Mouse (Mus musculus) left cerebral cortex, postnatal 25 days (tissue): ENCODE results near the gene Ehd2. TPM values are rescaled to one million over a fixed set of nuclear protein-coding genes. Genes with fewer than 3 reads are reported as not detected.
A peak's percentile ranks its signal among the peaks of the same experiment; 100 is the strongest.

ENCODE experiments used
- DNase-seq, 2 experiments: peaks; one replicate each; pipeline ENCODE4 v3.0.0; 2022; ENCODE audit warnings: low spot score in 2 of 2, mixed read lengths in 1 of 2
- intact Hi-C: fragments of 180-260 bp; cut with DNase I; formaldehyde crosslinking; loops from one replicate; pipeline ENCODE4 v1.15.1; 2025
- total RNA-seq, 2 experiments: library from RNA; stranded (reverse); gene quantifications; 2 replicates each; pipeline ENCODE4 v1.2.3; 2021

Gene Ehd2
- total RNA-seq = 1 to 10 TPM; 4.7 to 8.4 TPM

DNA sequence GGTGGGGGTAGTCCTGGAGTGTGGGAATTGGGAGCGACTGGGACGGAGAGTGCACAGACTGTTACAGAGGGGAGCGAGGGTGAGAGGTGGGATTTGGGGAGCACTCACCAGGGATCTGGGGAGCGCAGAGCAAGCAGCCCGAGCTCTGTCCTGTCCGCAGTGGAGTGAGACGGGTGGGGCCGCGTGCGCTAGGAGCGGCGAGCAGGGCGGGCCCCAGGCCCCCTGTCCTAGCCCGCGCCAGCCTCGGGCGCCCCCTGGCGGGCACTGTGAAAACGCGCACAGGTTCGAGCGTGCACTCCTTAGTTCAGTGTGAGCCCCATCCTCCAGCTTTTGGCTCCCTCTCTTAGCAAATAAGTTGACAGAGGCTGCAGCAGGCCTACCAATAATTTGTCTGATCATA lies at the start of gene Ehd2:
Ehd2 (minus strand) TSS at position 256 of the 400 bp plus-strand sequence.
- DNase-seq = peak; percentile 35 to 45

DNA sequence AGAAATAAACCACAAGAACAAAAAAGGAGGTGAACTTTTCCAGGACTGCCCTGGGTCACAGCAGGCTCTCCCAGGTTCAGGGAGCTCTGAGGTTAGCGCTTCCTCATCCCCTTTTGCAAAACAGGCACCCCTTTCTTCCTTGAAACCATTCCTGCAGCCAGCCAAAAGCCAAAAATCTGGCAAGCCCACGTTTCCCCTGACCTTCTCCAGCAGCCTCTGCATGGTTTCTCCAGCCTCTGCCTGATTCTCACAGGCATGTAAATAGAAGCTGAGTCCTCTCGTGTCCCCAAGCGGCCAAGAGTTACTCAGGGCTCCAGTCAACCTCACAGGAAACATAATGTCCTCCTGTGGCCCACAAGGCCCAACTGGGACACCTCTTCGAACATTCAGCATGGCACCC lies 48.0 kb upstream of the Ehd2 start:
- intact Hi-C loops = no loop called here
- DNase-seq = no peak

More for the DNA sequence above, at the start of gene Ehd2:
- intact Hi-C loops = loop anchor here (1.0 kb wide), 1 partner anchor 19 kb away; no protein-coding TSS in a partner anchor

DNA sequence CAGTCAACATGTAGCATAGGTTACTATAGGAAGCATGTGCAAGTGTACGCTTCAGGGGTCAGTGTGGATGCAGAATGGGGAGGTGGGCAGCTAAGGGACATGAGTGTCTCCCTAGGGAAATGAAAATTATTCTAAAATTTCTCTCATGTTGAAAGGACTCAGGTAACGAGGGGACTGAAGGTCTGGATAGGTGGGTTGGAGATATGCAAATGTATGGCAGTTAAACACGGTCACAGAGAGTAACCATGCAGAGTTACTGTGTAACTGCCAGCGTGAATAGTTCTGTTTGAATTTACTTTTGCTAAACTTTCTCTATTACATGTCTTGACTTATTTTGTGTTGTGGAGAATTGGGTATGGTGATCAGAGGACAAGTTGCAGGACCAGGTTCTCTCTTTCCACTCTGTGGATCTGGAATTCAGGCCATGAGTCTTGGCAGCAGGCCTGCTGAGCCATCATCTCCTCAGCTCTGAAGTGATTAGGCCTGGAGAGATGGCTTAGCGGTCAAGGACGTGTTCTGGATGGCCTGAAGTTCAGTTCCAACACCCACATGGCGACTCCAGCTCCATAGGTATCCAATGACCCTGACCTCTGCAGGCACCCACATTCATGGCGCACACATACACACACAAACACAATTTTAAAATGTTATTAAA lies 47.3 kb upstream of the Ehd2 start:
- DNase-seq = no peak
- intact Hi-C loops = no loop called here

DNA sequence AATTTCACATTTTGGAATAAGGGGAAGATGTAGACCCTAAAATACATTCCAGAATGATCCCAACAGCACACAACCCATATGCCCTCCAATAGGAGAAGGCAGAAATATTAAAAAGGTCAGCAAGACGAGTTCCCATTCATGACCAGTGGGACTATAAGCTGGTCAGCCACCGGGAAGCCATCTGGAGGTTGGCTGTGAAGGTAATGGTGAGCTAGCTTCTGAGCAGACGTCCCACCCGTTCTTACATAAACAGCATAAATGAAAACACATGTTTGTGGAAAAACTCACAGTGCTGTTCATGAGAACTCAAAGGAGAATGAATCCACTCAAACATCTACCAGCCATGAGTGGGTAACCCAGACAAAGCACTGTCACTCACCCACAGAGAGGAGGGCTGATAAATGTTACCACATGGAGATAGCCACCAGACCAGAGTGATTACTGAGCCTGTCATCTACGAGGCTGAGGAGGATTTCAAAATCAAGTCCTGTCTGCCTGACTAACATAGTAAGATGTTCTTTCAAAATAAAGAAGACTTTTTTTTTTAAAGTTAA lies 46.4 kb upstream of the Ehd2 start:
- intact Hi-C loops = no loop called here
- no peak for DNase-seq

DNA sequence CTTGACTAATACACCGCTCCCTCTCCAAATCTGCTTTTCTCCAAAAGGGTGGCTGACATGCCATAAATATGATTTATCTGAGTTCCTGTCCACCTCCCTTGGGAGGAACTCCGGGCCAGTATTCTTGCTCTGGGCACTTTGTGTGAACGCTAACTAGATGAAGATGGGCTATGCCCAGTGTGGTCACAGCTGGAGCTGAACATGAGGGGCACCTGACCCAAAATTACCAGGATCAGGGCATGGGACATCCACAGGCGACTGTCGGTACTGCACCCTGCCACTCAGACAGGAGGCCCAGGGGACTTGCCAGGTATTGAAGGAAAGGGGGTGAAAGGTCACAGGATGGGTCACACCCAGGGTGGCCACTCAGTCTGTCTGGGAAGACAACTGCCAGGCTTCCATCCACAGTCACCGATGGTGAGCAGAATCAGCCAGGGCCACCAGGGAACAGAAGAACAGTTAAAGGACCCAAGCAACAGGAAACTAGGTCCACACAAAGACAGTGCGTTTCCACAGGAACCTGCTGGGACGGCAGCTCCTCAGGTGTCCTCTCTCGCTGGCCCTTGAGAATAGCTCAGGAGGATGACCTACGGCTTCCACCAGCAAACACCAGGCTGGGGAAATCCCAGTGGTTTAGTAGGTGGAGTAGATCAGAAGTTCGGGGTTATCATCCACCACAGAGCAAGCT lies 45.4 kb upstream of the Ehd2 start:
- intact Hi-C loops = no loop called here
- DNase-seq = no peak

DNA sequence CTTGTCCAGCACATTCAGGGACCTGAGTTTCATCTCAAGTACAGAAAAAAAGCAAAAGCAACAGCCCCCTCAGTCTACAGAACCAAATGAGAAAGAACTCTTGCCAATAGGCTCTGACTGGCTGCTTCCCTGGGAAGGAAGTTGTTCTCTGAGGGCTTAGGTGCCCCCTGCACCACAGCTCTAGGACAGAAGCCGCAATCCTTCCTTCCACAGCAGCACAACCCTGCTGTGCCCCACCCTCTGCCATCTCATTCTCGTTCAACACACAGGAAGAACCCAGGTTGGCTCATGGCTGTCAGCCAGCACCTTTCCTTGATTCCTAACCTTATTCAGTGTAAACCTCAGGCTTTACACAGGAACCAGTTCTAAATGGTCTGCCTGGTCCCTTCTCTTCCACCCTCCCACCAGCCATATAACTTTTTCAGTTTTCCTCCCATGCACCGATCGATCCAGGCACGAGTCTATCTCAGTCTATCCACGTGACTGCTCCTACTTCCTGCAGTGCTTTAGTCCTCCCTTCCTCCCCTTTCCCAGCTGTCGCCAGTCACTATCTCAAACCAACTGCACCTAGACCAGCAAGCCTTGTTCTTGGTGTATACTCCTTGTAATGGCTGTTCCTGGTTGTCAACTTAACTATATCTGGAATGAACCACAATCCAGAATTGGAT lies 44.2 kb upstream of the Ehd2 start:
- intact Hi-C loops = no loop called here
- DNase-seq = peak in 1 of 2 experiments; percentile 41

DNA sequence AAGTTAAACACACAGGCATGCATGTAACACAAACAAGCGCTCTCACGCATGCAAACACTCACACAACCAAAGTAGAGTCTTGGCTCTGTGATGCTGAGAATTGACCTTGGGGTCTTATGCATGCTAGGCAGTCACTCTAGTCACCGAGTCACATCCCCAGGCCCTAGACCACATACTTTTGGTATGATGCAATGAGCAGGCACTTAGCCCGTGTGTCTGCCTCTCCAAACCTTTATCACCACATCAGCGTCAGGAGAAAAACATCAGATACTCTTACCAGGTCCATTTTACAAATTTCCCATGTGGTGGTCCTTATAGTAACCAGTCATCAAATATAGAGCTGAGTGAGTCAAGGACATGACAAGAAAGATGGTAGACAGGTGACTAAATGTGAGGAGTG lies 43.3 kb upstream of the Ehd2 start:
- intact Hi-C loops = no loop called here
- DNase-seq = no peak

DNA sequence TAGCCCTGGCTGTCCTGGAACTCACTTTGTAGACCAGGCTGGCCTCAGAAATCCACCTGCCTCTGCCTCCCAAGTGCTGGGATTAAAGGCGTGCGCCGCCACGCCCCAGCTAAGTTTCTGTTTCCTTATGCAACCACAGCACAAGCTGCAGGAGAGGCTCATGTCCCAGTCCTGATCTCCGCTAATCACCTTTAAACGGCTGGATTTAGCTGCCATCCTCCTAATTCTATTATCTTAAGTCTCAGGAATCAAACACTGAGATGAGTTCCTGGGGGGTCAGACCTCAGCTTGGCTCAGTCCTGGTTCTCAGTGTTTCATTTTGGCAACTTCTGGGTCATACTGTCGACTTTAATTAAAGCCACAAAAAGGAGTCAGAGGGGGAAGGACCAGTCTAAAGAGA lies 42.3 kb upstream of the Ehd2 start:
- DNase-seq = no peak
- intact Hi-C loops = no loop called here

DNA sequence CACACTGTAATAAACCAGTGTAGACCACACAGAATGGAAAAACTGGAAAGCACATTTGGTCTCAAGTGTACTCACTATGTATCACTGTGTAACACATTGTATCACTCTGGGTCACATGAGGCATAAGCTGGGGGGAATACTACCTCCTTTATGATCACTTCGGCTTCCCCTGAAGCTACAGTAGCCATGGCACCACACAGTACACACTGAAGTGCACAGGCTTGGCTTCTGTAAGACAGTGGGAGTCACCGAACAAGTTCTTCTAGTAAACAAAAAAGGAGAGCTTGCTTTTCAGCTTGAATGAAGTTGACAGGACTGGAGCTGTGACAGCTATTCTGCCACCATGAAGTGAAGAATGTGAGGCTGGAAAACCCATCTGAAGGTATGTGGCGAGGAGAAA lies 37.7 kb upstream of the Ehd2 start:
- no peak for DNase-seq
- intact Hi-C loops = no loop called here

DNA sequence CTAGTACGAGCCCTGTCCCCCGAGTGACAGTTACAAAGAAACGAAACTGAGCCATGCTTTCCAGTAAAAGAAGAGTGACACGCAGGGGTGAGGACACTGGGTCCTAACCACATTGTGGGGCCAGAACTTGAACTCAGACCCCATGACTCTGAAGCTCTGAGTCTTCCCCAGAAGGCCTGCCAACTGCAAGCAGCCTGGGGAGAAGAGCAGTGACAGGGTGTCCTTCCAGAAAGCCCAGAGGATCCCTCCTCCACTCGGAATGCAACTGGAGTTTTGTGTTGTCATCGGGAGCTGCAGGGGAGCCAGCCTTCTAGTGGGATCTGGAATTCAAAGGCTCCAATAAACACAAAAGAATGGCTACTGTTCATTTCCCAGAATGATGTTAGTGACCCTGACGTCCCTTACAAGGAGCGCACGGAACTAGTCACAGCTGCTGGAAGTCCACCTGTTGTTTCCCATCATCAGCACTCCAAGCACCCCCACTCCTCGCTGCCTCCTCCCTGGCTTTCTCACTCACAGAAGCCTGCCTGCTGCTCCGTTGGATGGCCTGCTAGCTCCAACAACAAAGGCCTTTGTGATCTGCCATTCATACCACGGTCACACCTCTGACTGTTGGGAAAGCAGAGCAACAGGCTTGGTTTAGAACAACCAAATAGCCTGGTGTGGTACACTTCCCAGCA lies 37.0 kb upstream of the Ehd2 start:
- intact Hi-C loops = no loop called here
- no peak for DNase-seq

DNA sequence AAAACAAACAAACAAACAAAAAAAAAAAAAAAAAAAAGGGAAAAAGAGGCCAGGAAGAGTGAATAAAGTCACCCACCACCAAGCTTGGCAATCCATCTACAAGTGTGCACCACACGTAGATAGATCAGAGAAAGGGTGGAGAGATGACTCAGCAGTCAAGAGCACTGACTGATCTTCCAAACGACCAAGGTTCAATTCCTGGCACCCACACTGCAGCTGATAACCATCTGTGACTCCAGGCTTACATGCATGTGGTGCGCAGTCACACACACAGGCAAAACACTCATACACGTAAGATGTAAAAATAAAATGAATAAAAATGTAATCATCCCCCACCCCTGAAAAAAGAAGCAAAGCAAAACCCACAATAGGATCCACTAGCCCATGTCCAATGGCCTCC lies 35.7 kb upstream of the Ehd2 start:
- intact Hi-C loops = loop anchor here (2.0 kb wide), 1 partner anchor 44 kb away; the partner anchor contains the start of gene Bicra

DNA sequence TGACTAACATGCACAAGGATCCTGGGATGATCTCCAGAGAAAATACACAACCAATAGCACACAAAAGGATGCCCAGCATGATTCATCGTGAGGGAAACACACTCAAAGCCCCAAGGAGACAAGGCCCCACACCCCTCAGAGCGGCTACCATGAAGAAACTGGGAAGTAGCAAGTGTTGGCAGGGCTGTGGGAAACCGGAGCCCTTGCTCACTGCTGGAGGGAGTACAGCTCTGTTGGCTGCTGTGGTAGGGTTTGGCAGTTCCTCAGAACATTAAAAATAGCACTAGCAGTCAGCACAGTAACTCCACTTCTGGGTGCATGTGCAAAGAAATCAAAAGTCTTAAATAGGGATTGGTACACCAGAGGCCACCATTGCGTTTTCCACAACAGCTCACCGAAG lies 34.8 kb upstream of the Ehd2 start:
- intact Hi-C loops = loop anchor here (2.0 kb wide), 1 partner anchor 45 kb away; the partner anchor contains the start of gene Bicra

More for the DNA sequence above, 35.7 kb upstream of the Ehd2 start:
- no peak for DNase-seq

DNA sequence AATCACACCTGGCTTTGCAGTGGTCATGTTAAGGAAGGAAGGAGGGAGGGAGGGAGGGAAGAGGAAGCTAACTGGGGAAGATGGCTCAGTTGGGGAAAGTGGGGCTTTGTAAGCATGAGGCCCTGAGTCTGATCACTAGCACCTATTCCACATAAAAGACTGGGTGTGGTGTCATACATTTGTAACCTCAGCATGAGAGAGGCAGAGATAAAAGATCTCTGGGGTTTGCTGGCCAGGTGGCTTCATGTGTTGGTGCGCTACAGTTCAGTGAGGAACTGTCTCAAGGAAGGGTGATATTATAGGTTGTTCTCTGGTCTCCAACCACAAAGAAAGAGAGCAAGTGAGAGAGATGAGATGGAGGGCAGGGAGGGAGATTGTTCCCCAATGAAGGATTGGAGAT lies 34.3 kb upstream of the Ehd2 start:
- intact Hi-C loops = loop anchor here (2.0 kb wide), 1 partner anchor 45 kb away; the partner anchor contains the start of gene Bicra
- DNase-seq = no peak

More for the DNA sequence above, 34.8 kb upstream of the Ehd2 start:
- peak; percentile 77 to 94 for DNase-seq

DNA sequence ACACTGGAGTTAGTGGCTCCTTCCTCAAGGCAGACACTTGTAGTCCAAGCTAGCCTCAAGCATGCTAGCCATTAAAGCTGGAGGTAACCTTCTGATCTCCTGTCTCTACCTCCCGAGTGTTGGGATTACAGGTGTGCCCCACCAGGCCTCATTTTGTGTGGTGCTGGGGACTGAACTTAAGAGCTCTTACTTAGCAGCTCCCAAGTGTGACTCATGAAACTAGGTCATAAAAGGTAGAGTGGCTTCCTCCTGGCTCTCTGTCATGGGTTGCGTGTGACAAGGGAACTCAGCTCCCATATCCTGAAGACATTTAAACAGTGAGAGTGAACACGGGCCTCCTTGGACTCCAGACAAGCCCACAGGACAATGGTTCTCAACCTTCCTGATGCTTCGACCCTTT lies 26.4 kb upstream of the Ehd2 start:
- no peak for DNase-seq
- intact Hi-C loops = no loop called here

DNA sequence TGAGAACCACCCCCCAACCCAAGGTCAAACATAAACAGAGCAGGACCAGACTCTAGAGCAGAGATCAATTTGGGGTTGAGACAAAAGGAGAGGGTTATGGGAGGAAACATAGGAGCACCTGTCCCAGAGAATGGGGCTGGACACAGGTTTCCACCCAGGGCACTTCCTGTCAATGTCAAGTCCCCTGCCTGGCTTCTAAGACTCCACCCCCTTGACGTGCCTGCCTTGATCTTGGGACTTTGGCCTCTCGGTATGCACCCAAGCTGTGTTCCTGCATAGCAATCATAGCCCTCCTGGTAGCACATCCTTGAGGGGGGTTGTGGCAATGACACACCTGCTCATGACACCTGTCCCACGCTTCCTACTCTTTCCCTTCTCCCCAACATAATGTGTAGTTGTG lies 25.8 kb upstream of the Ehd2 start:
- DNase-seq = no peak
- intact Hi-C loops = no loop called here

DNA sequence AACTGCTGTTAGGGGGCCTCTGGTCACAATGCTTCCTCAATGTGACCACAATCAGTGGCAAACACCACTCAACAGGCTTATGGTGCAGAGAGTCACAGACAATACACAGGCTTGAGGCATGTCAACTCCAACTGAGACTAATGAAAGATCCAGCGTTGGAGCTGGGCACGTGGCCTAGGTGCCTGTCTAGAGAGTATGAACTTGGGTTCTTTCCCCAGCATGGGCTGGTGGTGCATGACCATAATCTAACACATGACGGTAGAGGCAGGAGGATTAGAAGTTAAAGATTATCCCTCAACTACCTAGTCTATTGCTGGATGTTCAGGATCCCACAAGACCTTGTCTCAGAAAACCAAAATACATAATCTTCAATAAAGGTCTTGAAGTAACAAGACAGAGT lies 24.4 kb upstream of the Ehd2 start:
- no peak for DNase-seq
- intact Hi-C loops = no loop called here

DNA sequence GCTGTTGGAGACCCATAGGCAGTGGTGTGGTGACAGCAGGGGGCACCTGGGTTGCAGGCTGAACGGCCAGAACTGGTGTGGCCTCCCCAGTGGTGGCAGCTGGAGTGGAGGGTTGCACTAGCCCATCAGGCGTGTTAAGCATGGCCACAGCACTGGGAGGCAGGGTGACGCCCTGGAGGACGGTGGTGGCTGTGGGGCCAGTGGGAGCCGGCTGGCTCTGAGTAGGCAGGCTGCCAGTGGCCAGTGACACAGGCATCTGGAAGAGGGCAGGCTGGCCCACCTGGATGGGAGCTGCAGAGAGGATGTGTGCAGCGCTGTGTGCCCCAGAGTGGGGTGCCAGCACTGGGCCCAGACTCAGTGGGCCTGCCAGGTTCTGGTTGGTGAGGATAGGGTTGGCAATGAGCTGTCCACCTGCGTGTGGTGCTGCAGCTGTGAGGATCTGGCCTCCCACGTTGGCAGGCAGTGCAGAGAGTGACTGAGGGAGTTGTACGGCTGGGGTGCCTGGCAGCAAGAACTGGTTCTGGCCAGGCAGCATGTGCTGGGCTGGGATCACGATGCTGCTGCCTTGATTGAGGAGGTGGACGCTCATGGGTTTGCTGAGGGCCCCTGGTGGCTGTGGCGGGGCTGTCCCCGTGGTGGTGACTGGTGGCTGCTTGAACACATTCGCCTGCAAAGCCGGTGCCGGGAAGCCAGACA lies 20.4 kb upstream of the Ehd2 start:
- intact Hi-C loops = loop anchor here (10.0 kb wide), 1 partner anchor 167 kb away; no protein-coding TSS in a partner anchor

DNA sequence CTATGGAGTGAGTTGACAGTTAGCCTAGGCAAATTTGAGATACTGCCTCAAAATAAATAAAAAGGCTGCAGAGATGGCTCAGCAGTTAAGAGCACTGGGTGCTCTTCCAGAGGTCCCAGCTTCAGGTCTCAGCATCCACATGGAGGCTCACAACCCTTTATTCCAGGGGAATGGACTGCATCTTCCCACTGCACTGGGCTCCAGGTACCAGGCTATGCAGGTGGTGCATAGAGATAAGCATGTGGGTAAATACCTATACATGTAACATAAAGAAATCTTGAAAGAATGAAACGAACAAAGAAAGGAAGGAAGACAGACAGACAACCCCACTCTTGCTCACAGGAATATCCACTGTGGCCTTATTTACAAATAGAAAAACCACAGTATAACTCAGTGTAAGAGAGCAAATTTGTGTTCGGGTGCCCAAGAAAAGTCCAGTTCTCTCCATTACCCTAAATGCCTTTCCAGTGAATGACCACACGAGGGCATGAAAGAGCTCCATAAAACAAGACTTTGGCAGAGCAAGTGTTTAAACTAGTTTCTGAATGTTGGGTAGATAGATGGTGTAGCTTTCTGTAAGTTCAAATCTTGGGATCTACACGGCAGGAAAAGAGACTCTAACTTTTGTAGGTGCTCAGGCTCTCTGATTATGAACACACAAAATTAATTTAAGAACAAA lies 15.5 kb upstream of the Ehd2 start:
- peak; percentile 35 to 59 for DNase-seq
- intact Hi-C loops = loop anchor here (1.0 to 10.0 kb wide), 2 partner anchors 69 to 172 kb away; no protein-coding TSS in a partner anchor

More for the DNA sequence above, 20.4 kb upstream of the Ehd2 start:
- DNase-seq = peak in 1 of 2 experiments; percentile 47
